Mouse (Mus musculus): Measurements from ENCODE around the gene Myo1e.

Myo1e gene

GRCm38 (mm10) chr9:70207151-70207831 is at the start of gene Myo1e:
Myo1e (plus strand) TSS chr9:70207350.
- DNase-seq (ENCODE audit: low spot score in 2 of 2) = peak; percentile 85 to 95

DNA sequence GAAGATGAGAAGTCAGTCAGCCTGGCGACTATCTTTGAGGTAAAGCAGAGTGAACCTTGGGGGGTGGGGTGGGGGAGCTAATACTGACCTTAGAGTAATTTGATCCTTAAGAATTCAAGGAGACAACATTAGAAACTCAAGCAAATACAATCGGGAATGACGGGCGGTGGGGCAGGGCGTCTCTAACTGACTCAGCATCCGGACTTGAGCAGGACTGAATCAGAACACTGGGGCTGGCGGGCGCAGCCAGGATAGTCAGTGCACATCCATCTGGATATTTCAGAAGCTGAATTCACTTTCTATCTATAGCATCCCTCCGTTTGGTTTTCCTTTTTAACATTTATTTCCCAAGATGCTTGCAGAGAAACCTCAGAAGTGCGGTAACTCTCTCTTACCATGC is 47.1 kb upstream of the Myo1e start:
- DNase-seq (ENCODE audit: low spot score in 2 of 2) = peak in 1 of 2 experiments; percentile 56

- no peak for DNase-seq (ENCODE audit: low spot score in 2 of 2)
Measured at GRCm38 (mm10) chr9:70168973-70169372, 38.2 kb upstream of the Myo1e start.

GRCm38 (mm10) chr9:70174291-70174848 is 32.8 kb upstream of the Myo1e start:
- DNase-seq (ENCODE audit: low spot score in 2 of 2) = no peak

DNA sequence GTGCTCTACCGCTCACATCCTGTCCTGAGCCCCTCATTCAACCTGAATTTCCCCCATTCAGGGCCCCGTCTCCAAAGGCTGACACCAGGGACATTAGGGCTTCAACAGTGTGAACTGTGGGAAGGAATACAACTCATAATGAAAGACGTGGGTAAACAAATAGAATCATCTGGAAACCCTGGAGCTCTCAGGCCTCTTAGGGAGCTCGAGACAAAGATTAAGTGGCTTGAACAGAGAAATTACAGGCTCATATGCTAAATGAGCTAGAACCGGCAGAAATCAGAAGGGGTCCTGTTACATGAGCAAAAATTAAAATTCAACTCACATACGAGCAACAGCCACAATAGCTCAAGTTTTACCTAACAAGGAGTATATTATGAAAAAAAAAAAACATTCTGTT is 32.3 kb upstream of the Myo1e start:
- no peak for DNase-seq (ENCODE audit: low spot score in 2 of 2)

DNA sequence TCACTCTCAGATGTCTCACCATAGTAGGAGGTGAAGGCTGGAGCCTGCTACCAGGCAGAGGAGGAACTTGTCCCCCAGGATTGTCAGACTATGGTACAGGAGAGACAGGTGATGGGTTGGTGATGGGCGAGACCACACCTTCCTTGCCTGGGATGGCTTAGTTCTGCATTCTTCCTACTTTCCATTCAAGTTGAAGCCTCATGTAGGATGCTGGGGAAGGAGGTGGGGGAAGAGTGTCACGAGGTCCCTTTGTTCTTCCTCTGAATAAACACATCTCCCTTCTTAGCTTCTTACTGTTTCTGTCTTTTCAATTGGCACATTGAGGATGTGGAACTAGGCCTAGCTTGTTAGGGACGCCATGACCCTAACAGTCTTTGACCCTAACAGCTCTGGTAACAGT is 30.9 kb upstream of the Myo1e start:
- no peak for DNase-seq (ENCODE audit: low spot score in 2 of 2)

DNA sequence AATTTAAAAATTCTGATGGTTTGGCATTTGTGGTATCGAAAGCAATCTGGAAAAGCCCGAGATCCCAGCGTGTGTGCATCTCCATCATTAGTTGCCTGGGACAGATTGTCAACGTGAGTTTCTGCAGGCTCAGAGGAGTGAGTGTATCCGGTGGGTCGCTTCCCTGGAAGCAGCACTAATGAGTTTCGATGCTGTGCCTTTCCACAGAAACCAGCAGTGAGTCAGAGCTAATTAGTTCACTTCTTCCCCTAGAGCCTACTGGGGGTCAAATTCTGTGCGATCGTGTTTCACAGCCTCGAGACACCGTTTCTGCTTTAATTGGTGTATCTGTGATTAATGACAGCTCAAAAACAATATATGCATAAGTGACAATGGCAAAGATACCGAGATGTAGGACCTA is 25.4 kb upstream of the Myo1e start:
- no peak for DNase-seq (ENCODE audit: low spot score in 2 of 2)

DNA sequence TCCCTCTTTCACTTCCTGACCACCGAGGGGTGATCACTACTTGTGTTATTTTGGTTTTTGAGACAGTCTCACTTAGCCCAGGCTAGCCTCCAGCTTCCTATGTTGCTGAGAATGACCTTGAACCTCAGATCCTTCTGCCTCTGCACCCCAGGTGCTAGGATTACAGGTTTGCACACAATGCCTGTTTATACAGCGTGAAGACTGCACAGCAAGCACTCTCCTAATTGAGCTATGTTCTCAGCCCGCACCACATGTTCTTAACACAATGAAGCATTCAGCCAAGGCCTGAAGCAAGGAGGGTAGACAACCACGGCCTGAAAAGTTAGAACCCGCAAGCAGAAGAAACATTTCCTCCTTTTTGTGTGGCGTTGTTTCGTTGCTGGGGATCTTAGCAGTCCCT is 24.5 kb upstream of the Myo1e start:
- no peak for DNase-seq (ENCODE audit: low spot score in 2 of 2)

- no peak for DNase-seq (ENCODE audit: low spot score in 2 of 2)
Measured at GRCm38 (mm10) chr9:70192336-70192735, 14.8 kb upstream of the Myo1e start.

DNA sequence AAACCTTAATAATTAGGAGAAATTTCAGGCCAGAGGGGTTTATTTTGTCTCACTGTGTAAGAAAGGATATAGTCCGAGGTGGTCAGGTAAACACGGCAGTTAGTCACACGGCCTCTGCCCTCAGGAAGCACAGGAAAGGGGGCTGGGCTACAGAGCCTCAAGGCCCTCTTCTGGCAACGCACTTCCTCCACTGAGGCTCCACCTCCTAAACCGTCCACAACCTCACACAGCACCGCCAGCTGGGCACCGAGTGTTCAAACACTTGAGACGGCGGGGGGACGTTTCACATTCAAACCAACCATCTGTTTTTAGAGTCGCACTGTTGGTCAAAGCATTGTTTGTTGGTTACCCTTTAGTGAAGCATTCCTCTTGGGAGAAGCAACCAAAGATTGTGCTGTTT is 12.5 kb upstream of the Myo1e start:
- no peak for DNase-seq (ENCODE audit: low spot score in 2 of 2)

DNA sequence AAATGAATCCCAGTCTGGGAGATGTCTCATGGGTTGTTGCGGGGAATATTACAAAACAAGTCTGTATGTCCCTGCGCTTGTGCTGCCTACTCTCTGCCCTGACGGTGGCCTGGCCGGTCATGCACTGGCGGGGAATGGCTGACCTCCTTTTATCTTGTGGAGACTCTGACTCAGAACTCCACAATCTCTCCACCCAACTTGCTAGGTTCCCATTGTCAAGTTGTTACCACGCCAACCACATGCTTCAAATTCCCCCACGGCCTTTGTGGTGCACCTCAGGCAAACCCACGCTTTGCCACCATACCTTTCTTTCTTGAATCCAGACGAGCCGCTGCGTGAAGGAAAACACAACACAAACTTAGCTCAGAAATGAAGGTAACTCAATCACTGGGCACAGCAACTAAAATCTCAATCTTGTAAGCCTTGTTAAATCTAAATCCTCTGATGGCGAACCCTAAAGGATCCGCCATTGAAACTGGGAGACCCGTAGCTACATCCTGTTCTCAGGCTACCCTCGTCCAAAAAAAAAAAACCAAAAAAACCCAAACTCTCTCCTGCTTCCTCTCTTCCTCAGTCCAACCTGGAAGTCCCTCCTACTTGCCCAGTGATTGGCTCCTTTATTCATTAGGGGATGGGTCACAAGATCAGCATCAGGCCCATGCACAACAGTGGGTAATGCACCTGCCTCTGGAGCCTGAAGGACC is 10.0 kb upstream of the Myo1e start:
- no peak for DNase-seq (ENCODE audit: low spot score in 2 of 2)

GRCm38 (mm10) chr9:70197992-70198391 is 9.2 kb upstream of the Myo1e start:
- DNase-seq (ENCODE audit: low spot score in 2 of 2) = no peak

DNA sequence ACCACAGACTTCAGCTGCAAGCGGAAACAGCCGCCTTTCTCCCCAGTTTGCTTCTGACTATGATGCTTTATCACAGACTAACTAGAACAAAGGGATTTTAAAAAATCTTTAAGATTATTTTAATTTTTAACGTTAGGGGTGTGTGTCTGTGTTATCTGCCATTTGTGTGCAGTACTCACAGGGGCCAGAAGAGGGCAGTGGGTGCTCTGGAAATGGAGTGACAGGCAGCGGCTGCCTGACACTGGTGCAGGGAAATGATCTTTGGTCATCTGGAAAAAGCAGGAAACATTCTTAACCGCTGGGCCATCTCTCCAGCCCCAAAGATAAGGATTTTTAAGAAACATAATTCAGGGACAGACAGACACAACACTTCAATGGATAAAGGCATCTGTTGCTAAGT is 4.4 kb upstream of the Myo1e start:
- no peak for DNase-seq (ENCODE audit: low spot score in 2 of 2)

DNA sequence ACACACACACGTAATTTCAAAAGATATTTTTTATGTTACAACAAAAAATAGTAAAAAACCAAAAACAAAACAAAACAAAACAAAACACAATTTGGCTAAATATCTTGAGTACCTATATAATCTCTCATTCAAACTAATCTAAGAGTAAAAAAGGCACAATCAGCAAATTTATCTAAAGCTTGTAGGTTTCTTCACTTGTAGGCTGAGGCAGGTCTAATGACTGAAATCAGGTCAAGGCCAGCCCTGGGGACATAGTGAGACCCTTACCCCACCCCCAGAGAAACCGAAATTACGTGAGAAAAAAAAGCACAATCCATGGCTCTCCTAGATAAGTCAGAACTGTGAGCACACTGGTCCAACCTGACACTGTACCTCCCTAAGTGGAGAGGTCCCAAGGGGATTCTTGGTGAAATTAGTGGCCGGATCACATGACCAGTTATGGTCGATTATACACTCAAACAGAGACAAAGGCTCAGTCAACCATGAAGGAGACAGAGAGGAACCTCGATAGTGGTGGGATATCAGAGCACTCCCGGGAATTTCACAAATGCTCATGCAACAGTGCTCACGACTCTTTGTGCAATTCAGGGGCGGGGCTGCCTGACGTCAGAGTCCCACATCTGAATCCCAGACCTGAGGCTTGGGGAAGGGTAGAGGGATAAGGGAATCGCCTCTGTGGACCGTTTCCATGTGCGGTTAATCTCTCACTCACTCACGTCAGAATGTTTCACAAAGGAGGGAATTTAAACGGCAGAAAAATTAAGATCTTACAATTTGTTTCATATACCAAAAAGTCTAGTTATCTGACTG is 3.7 kb upstream of the Myo1e start:
- DNase-seq (ENCODE audit: low spot score in 2 of 2) = no peak

- DNase-seq (ENCODE audit: low spot score in 2 of 2) = no peak
Measured at GRCm38 (mm10) chr9:70207981-70208521, 901 bp downstream of the Myo1e start.

- no peak for DNase-seq (ENCODE audit: low spot score in 2 of 2)
Measured at GRCm38 (mm10) chr9:70208751-70209150, 1.6 kb downstream of the Myo1e start.

DNA sequence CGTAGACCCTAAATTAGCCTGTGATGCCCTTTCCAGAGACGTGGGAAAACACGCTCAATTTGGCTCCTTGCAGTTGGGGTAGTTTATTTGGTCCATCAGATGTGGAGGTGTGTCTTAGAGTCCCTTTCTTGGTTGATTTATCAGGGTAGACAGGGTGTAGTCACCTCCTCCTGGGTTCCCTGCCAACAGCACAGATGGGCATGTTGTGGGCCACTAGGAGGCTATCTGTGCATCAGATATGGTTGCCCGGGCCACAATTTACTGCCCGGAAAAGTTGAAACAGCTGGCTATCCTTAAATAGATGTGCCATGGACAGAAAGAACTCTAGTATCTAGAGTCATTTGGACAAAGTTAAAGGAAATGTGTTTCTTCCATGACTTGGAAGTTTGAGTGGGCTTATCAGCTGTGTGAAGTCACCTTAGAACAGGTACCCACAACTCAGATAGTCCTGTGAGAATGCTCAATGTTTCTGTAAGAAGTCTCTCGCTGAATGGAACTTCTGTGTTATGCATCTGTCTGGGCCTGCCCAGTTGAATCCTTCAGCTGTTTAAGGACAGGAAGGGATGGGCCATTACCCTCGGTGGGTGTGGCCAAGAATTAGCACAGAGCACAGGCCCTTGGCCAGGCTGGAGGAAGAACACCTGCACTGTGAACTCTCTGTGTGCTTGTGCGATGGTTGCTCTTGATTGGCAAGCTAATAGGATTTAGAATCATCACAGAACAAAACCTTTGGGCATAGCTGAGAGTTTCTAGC is 2.3 kb downstream of the Myo1e start:
- DNase-seq (ENCODE audit: low spot score in 2 of 2) = no peak

- DNase-seq (ENCODE audit: low spot score in 2 of 2) = no peak
Measured at GRCm38 (mm10) chr9:70211638-70212037, 4.5 kb downstream of the Myo1e start.

DNA sequence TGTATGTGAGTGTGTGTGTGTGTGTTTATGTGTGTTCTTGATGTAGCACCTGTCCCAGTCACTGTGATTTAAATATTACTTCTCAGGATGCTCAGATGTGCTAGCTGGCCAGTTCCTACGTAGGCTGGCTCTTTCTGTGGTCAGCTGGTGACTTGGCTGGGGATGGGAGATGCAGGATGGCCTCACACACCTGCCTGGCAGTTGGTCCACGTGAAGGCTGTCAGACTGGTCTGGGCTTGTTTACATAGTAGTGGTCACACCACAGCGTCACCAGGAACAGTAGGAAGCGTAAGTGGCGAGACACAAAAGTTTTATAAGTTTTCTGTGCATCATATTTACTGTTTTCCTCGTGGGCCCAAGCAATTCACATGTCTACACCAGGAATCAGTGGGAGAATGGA is 9.4 kb downstream of the Myo1e start:
- no peak for DNase-seq (ENCODE audit: low spot score in 2 of 2)

DNA sequence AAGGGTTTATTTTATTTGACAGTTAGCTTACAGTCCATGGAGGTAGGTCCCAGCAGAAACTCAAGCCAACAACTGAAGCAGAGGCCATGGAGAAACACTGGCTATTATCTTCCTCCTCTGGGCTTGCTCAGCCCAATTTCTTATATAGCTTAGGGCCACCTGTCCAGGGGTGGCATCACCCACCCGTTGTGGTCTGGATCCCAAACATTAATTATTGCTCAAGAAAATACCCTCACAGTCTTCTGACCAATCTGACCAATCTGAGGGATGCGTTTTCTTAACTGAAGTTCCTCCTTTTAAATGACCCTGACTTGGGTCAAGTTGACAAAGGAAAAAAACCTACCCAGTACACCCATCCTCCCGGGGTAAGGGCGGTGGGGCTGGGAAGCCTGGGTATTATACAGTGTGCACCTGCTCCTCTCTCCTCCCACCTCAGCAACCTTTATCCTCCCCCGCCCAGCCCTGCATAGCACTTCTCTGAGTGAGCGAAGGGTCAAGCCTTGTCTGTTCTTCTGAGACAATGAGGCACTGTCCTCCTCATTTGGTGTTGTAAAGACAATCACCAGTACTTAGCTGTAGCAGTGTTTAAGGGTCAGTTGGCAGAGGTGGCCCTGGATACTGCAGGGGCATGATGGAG is 12.3 kb downstream of the Myo1e start:
- no peak for DNase-seq (ENCODE audit: low spot score in 2 of 2)

Data from left cerebral cortex, adult 9 months (tissue).